Mouse (Mus musculus): ENCODE data around the gene Mrvi1. TPM values are rescaled to one million over a fixed set of nuclear protein-coding genes. Genes with fewer than 3 reads are reported as not detected.

The Mrvi1 gene
- total and polyA plus RNA-seq, 3 experiments = 0.11 TPM; not detected in 2

GRCm38 (mm10) chr7:110881746-110882333 is 100.4 kb downstream of the Mrvi1 start:
- H3K79me2 ChIP-seq (replicated peaks; ENCODE audit: control insufficient read depth, extremely low read depth, insufficient read depth, poor library complexity, severe bottlenecking) = no peaks in the 10 kb centered on the region
- in situ Hi-C loops (cut with MboI; ENCODE audit: low pct_ligation_motif_present, low pct_unique_long_range_greater_than_20kb, low sequenced_read_pairs) = no loop called here
- H3K27me3 ChIP-seq (replicated peaks) = no peaks in the 10 kb centered on the region
- H3K4me3 ChIP-seq (replicated peaks in 1 of 3; ENCODE audit: low read depth in 2 of 3, low read length in 2 of 3, poor library complexity in 1 of 3) = no peak overlapping the region
- peaks cover 0 to 3% of the 10 kb centered on the region in 2 experiments; a peak in 1 of 4 replicates for H3K4me1 ChIP-seq (ENCODE audit: control insufficient read depth in 1 of 2, insufficient read depth in 2 of 2)
- H3K9me3 ChIP-seq (replicated peaks; ENCODE audit: low read length) = no peaks in the 10 kb centered on the region
- H3K36me3 ChIP-seq (replicated peaks in 1 of 2; ENCODE audit: control insufficient read depth in 1 of 2, insufficient read depth in 1 of 2, low read length in 1 of 2) = no peaks in the 10 kb centered on the region
- TF ChIP-seq MAX (IDR thresholded peaks at IDR 0.05; ENCODE audit: low read length) = no peak
- no peak for TF ChIP-seq MAZ (IDR thresholded peaks at IDR 0.05; ENCODE audit: low read depth, low read length)
- no peak for TF ChIP-seq CHD2 (IDR thresholded peaks at IDR 0.05; ENCODE audit: low read length)
- TF ChIP-seq PAX5 (IDR thresholded peaks at IDR 0.05; ENCODE audit: low read length) = no peak
- no peak for TF ChIP-seq KAT2A (IDR thresholded peaks at IDR 0.05; ENCODE audit: insufficient replicate concordance, low read length)
- no peak for TF ChIP-seq ETS1 (conservative IDR thresholded peaks at IDR 0.05; ENCODE audit: low read depth, low read length)
- TF ChIP-seq ZNF384 (IDR thresholded peaks at IDR 0.05; ENCODE audit: low read depth, low read length) = no peak
- TF ChIP-seq BHLHE40 (IDR thresholded peaks at IDR 0.05; ENCODE audit: low read depth, low read length) = no peak
- TF ChIP-seq NRF1 (IDR thresholded peaks at IDR 0.05; ENCODE audit: low read depth, low read length) = no peak
- TF ChIP-seq POLR2AphosphoS2 (IDR thresholded peaks at IDR 0.05; ENCODE audit: low read depth, low read length) = no peak
- TF ChIP-seq RAD21 (IDR thresholded peaks at IDR 0.05; ENCODE audit: low read depth, low read length) = no peak
- no peak for TF ChIP-seq JUN (IDR thresholded peaks at IDR 0.05; ENCODE audit: insufficient read depth, low read depth, low read length)
- no peak for TF ChIP-seq ZC3H11A (IDR thresholded peaks at IDR 0.05; ENCODE audit: low read depth, low read length)
- TF ChIP-seq TCF12 (IDR thresholded peaks at IDR 0.05; ENCODE audit: low read depth, low read length) = no peak
- no peak for TF ChIP-seq SMC3 (IDR thresholded peaks at IDR 0.05; ENCODE audit: low read depth, low read length)
- no peak for TF ChIP-seq ZKSCAN1 (IDR thresholded peaks at IDR 0.05; ENCODE audit: borderline replicate concordance, low read depth, low read length)
- H3K4me2 ChIP-seq (ENCODE audit: insufficient read depth, low read depth, poor library complexity, severe bottlenecking) = no peak overlapping the region
- H3K9ac ChIP-seq (ENCODE audit: insufficient read depth, low read depth) = no peak overlapping the region
- DNase-seq (ENCODE audit: extremely low read depth) = no peak
- no peak overlapping the region for H3K27ac ChIP-seq (ENCODE audit: insufficient read depth, low read depth)
- dilution Hi-C loops (cut with MboI; ENCODE audit: extremely low pct_ligation_motif_present, extremely low pct_unique_long_range_greater_than_20kb, low sequenced_read_pairs) = no loop called here

DNA sequence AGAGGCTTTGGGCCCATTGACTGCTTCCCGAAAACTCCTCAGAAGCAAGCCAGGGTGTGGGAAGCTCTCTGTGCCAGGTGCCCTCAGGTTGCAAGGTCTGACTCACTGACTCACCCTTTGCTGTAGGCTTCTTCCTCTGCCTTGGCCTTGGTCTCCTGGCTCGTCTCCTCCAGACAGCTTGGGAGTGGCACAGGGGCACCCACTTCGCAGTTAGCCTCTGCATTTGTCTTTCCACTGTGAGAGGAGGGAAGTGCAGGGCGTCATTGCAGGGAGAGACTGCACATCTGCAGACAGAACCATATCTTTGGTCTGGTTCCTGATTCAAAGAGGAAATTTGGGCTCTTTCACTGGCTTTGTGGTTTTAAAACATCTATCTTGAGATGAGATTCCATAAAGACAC is 104.2 kb downstream of the Mrvi1 start:
- dilution Hi-C loops (cut with MboI; ENCODE audit: extremely low pct_ligation_motif_present, extremely low pct_unique_long_range_greater_than_20kb, low sequenced_read_pairs) = no loop called here
- no peaks in the 10 kb centered on the region for H3K4me1 ChIP-seq (ENCODE audit: control insufficient read depth in 1 of 2, insufficient read depth in 2 of 2)
- TF ChIP-seq MEF2A (IDR thresholded peaks at IDR 0.05; ENCODE audit: borderline replicate concordance, low read depth, low read length) (no peak), E2F4 (IDR thresholded peaks at IDR 0.05; ENCODE audit: insufficient replicate concordance, low read depth, low read length) (no peak), ZMIZ1 (IDR thresholded peaks at IDR 0.05; ENCODE audit: low read depth, low read length) (no peak)

More for the DNA sequence above, 104.2 kb downstream of the Mrvi1 start:
- Histone ChIP-seq H3K4me2 (ENCODE audit: insufficient read depth, low read depth, poor library complexity, severe bottlenecking) (no peak overlapping the region), H3K9ac (ENCODE audit: insufficient read depth, low read depth) (no peak overlapping the region), H3K27ac (ENCODE audit: insufficient read depth, low read depth) (no peak overlapping the region), H3K27me3 (replicated peaks) (no peaks in the 10 kb centered on the region), H3K36me3 (replicated peaks in 1 of 2; ENCODE audit: control insufficient read depth in 1 of 2, insufficient read depth in 1 of 2, low read length in 1 of 2) (no peaks in the 10 kb centered on the region), H3K79me2 (replicated peaks; ENCODE audit: control insufficient read depth, extremely low read depth, insufficient read depth, poor library complexity, severe bottlenecking) (no peaks in the 10 kb centered on the region), H3K9me3 (replicated peaks; ENCODE audit: low read length) (no peaks in the 10 kb centered on the region), H3K4me3 (replicated peaks in 1 of 3; ENCODE audit: low read depth in 2 of 3, low read length in 2 of 3, poor library complexity in 1 of 3) (no peak overlapping the region)
- DNase-seq (ENCODE audit: extremely low read depth) = no peak
- in situ Hi-C loops (cut with MboI; ENCODE audit: low pct_ligation_motif_present, low pct_unique_long_range_greater_than_20kb, low sequenced_read_pairs) = no loop called here

Measured in CH12.LX (cell line).